Mouse (Mus musculus) activated CD4-positive, CD25-positive, alpha-beta regulatory T cell (primary cell): ENCODE data around the gene Asb13. TPM values are rescaled to one million over a fixed set of nuclear protein-coding genes. Genes with fewer than 3 reads are reported as not detected.

Source experiments
- polyA plus RNA-seq, 2 experiments: library from polyadenylated mRNA; unstranded; fragments of 100-300 nt; shearing (Covaris generic); gene quantifications; one replicate each; pipeline ENCODE4 v1.2.1; 2017

Gene Asb13
- 10 to 100 TPM; 32.0 to 42.1 TPM for polyA plus RNA-seq

GRCm38 (mm10) chr13:3633895-3634811, at the start of gene Asb13:
Asb13 (plus strand) TSS chr13:3634032.

GRCm38 (mm10) chr13:3610795-3611438, 22.9 kb upstream of the Asb13 start, which contains the start of gene Fam208b:
Fam208b (minus strand) TSS chr13:3611108.

Other genes with a start within 250 kb of the Asb13 start
- gene Gdi2, start 96.0 kb upstream of the Asb13 start, polyA plus RNA-seq: 100 to 1,000 TPM; 370 to 402 TPM
- 10 to 100 TPM; 25.2 to 33.1 TPM for gene Fam208b, start 22.9 kb upstream of the Asb13 start, polyA plus RNA-seq
- not detected for gene Calml3, start 170.3 kb downstream of the Asb13 start, polyA plus RNA-seq
- gene Calm4, start 203.7 kb downstream of the Asb13 start, polyA plus RNA-seq: not detected
- gene Calm5, start 220.1 kb downstream of the Asb13 start, polyA plus RNA-seq: not detected